Mouse (Mus musculus) kidney, postnatal 0 days (tissue): ENCODE measurements around the gene Ubr3. TPM values are rescaled to one million over a fixed set of nuclear protein-coding genes. Genes with fewer than 3 reads are reported as not detected.

Source experiments
- ATAC-seq: fragments of 200-750 bp; cut with Nextera tagmentation; replicated peaks from 2 replicates; pipeline ENCODE4 v1.8.0; 2017; ENCODE audit warnings: low read depth, moderate number of reproducible peaks, moderate TSS enrichment, moderate library complexity; ENCODE audit not compliant: low FRiP score
- DNase-seq: peaks from one replicate; pipeline ENCODE4 v3.0.0-alpha.2; 2016; ENCODE audit warnings: low spot score
- H3K27ac ChIP-seq: fragments of 300-500 bp; sonication (generic); 2 replicates; pipeline ENCODE4 v1.5.1; 2014; ENCODE audit warnings: mild to moderate bottlenecking
- H3K27me3 ChIP-seq: fragments of 300-500 bp; sonication (generic); 2 replicates; pipeline ENCODE4 v1.6.1; 2014; ENCODE audit warnings: low read length, mixed read lengths; ENCODE audit not compliant: insufficient read depth
- H3K36me3 ChIP-seq: fragments of 300-500 bp; sonication (generic); 2 replicates; pipeline ENCODE4 v1.6.1; 2014; ENCODE audit warnings: low read length, mixed read lengths; ENCODE audit not compliant: insufficient read depth
- H3K4me1 ChIP-seq: fragments of 300-500 bp; sonication (generic); replicated peaks from 2 replicates; pipeline ENCODE4 v1.6.1; 2014; ENCODE audit warnings: antibody characterized with exemption, low read length, mixed read lengths; ENCODE audit not compliant: insufficient read depth
- H3K4me2 ChIP-seq: fragments of 300-500 bp; sonication (generic); 2 replicates; pipeline ENCODE4 v1.6.1; 2014; ENCODE audit warnings: mild to moderate bottlenecking, low read length, moderate library complexity, mixed read lengths
- H3K4me3 ChIP-seq: fragments of 300-500 bp; sonication (generic); replicated peaks from 2 replicates; pipeline ENCODE4 v1.5.1; 2014; ENCODE audit warnings: low read depth, low read length
- H3K9ac ChIP-seq: fragments of 300-500 bp; sonication (generic); 2 replicates; pipeline ENCODE4 v1.6.1; 2014; ENCODE audit warnings: low read depth, low read length
- H3K9me3 ChIP-seq: fragments of 300-500 bp; sonication (generic); replicated peaks from 2 replicates; pipeline ENCODE4 v1.6.1; 2016; ENCODE audit warnings: low read length, inconsistent platforms, mixed read lengths
- CTCF ChIP-seq: IDR thresholded peaks from 2 replicates; pipeline ENCODE4 v1.5.1; 2016; ENCODE audit warnings: antibody characterized with exemption, low read depth, mild to moderate bottlenecking, moderate library complexity
- WGBS: fragments of 180-500 bp; shearing (Covaris S2); extraction: QIAGEN DNeasy Blood & Tissue Kit; methylation state at CpG from one replicate; pipeline ENCODE4 v1.1.7; 2014; 5-methylcytosine and 5-hydroxymethylcytosine counted together
- polyA plus RNA-seq: library from polyadenylated mRNA; unstranded; fragments of >200 nt; fragmentation: Nextera tagmentation; extraction: Ambion mirVana; gene quantifications from 2 replicates; pipeline ENCODE4 v1.2.1, GENCODE M21; 2015

Ubr3 gene
- polyA plus RNA-seq, 1 experiment from 2014 or later: 12.8 TPM

DNA sequence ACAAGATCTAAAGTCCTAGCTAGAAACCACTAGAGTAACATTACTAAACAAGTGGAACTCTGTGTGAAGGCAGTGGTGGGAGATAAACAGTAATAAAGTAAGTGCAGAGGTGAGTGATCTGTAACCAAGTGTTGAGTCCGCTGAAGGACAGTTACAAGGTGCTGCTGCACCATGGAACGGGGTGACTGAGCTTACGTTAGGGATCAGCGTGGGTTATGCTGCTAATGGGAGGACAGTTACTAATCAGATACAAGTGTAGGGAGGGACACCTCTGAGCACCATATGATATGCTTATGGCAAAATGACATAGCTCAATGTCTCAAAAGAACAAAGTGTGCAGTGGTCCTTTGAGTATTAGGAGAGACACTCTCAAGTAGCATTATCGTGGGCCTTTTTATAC is 39.3 kb downstream of the Ubr3 start:
- Histone ChIP-seq H3K9ac (no peak overlapping the region), H3K27ac (no peak overlapping the region), H3K36me3 (peaks cover 22% of the 10 kb centered on the region; the same call in 1 of the 2 replicates), H3K4me1 (no peaks in the 10 kb centered on the region), H3K27me3 (no peaks in the 10 kb centered on the region), H3K4me3 (no peak overlapping the region), H3K9me3 (no peaks in the 10 kb centered on the region), H3K4me2 (no peak overlapping the region)
- TF ChIP-seq CTCF: no peak
- no peak for DNase-seq
- 86% methylated on average over 5 of the region's 5 CpGs for WGBS
- no peak for ATAC-seq

- no peak for ATAC-seq
- TF ChIP-seq CTCF: no peak
- WGBS: 83% methylated on average over 4 of the region's 4 CpGs
- Histone ChIP-seq H3K27ac (no peak overlapping the region), H3K36me3 (peaks cover 22% of the 10 kb centered on the region; the same call in 1 of the 2 replicates), H3K4me3 (no peak overlapping the region), H3K9ac (no peak overlapping the region), H3K27me3 (no peaks in the 10 kb centered on the region), H3K4me1 (no peaks in the 10 kb centered on the region), H3K9me3 (no peaks in the 10 kb centered on the region), H3K4me2 (no peak overlapping the region)
- no peak for DNase-seq
Measured at GRCm38 (mm10) chr2:69939226-69939625, 42.2 kb downstream of the Ubr3 start.

- Histone ChIP-seq H3K36me3 (peaks cover 22% of the 10 kb centered on the region; the same call in 1 of the 2 replicates), H3K4me3 (no peak overlapping the region), H3K9me3 (no peaks in the 10 kb centered on the region), H3K27me3 (no peaks in the 10 kb centered on the region), H3K4me2 (no peak overlapping the region), H3K9ac (no peak overlapping the region), H3K27ac (no peak overlapping the region), H3K4me1 (no peaks in the 10 kb centered on the region)
- DNase-seq (no peak), ATAC-seq (no peak)
- TF ChIP-seq CTCF: no peak
- 90% methylated on average over 5 of the region's 5 CpGs for WGBS
Measured at GRCm38 (mm10) chr2:69939649-69940048, 42.6 kb downstream of the Ubr3 start.

DNA sequence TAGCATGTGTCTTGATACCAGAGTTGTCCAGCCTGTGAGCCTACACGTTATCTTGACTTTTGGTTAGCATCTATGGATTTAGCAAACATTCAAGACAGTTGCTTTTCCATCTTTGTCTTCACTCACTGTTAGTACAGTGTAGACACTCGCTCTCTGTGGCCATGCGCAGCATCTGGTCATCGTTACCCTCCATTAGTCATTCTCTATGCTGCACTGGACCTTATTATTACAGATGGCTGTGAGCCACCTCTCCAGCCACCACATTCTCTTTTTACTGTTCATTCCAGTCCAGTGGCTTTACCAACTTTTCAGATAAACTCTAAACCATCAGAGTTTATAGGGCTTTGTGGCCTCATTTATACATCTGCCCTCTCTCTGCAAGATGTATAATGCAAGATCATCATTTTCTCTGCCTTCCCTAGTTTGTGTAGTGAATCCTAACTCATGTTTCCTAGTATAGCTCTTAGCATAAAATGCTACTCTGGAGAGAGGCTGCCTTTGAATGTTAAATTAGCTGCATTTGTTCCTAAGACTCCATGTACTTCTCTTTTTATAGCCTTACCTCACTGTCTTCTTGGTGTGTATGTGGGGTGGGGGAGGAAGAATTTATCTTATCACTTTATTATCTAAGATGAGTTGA is 44.5 kb downstream of the Ubr3 start:
- DNase-seq: no peak
- no peaks in the 10 kb centered on the region for H3K27me3 ChIP-seq
- no peak for ATAC-seq
- no peaks in the 10 kb centered on the region for H3K4me1 ChIP-seq
- no peaks in the 10 kb centered on the region for H3K9me3 ChIP-seq
- no peak overlapping the region for H3K9ac ChIP-seq
- H3K36me3 ChIP-seq: peaks cover 21% of the 10 kb centered on the region; the same call in 1 of the 2 replicates
- no peak overlapping the region for H3K27ac ChIP-seq
- 88% methylated on average over 4 of the region's 4 CpGs for WGBS
- no peak overlapping the region for H3K4me3 ChIP-seq
- no peak for TF ChIP-seq CTCF
- no peak overlapping the region for H3K4me2 ChIP-seq

GRCm38 (mm10) chr2:69952849-69953248 is 55.8 kb downstream of the Ubr3 start:
- Histone ChIP-seq H3K27ac (no peak overlapping the region), H3K4me2 (no peak overlapping the region), H3K36me3 (peaks cover 24% of the 10 kb centered on the region; the same call in 1 of the 2 replicates), H3K4me1 (no peaks in the 10 kb centered on the region), H3K4me3 (no peak overlapping the region), H3K27me3 (no peaks in the 10 kb centered on the region), H3K9ac (no peak overlapping the region), H3K9me3 (no peaks in the 10 kb centered on the region)
- no peak for TF ChIP-seq CTCF
- no peak for DNase-seq
- WGBS: 74% methylated on average over 8 of the region's 8 CpGs
- ATAC-seq: no peak

DNA sequence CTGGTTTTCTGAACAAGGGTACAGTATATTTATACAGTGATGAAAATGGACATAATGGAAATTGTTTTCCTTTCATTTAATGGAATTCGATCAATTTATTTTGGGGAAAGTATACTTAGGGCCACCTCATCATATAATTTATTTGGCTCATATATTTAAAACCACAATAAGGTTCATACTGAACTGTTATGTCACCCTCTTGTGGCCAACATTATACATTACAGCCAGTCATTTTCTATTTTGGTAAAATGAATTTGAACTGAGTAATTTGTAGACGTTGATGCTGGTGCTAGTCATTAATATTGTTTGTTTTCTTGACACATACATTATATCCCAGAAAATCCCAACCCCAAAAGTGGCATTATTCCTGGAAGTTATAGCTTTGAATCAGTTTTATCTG is 58.6 kb downstream of the Ubr3 start:
- ATAC-seq: no peak
- H3K27me3 ChIP-seq: no peaks in the 10 kb centered on the region
- no peak overlapping the region for H3K4me3 ChIP-seq
- H3K9ac ChIP-seq: no peak overlapping the region
- peak; percentile 81 for TF ChIP-seq CTCF
- H3K4me2 ChIP-seq: no peak overlapping the region
- 44% methylated on average over 2 of the region's 2 CpGs for WGBS
- no peak overlapping the region for H3K27ac ChIP-seq
- H3K4me1 ChIP-seq: no peaks in the 10 kb centered on the region
- peak; percentile 62 for DNase-seq
- H3K36me3 ChIP-seq: peaks cover 19% of the 10 kb centered on the region
- no peaks in the 10 kb centered on the region for H3K9me3 ChIP-seq

- Histone ChIP-seq H3K36me3 (peaks cover 19% of the 10 kb centered on the region), H3K4me2 (no peak overlapping the region), H3K9ac (no peak overlapping the region), H3K4me1 (no peaks in the 10 kb centered on the region), H3K27me3 (no peaks in the 10 kb centered on the region), H3K4me3 (no peak overlapping the region), H3K9me3 (no peaks in the 10 kb centered on the region), H3K27ac (no peak overlapping the region)
- ATAC-seq: no peak
- 88% methylated on average over 2 of the region's 2 CpGs for WGBS
- no peak for TF ChIP-seq CTCF
- no peak for DNase-seq
Measured at GRCm38 (mm10) chr2:69957622-69958021, 60.6 kb downstream of the Ubr3 start.
